Mouse (Mus musculus): Measurements from ENCODE around the gene Rragd. TPM values are rescaled to one million over a fixed set of nuclear protein-coding genes. Genes with fewer than 3 reads are reported as not detected.

Gene Rragd
- total and polyA plus RNA-seq, 2 experiments from 2014 or later = 30.6 to 45.3 TPM

DNA sequence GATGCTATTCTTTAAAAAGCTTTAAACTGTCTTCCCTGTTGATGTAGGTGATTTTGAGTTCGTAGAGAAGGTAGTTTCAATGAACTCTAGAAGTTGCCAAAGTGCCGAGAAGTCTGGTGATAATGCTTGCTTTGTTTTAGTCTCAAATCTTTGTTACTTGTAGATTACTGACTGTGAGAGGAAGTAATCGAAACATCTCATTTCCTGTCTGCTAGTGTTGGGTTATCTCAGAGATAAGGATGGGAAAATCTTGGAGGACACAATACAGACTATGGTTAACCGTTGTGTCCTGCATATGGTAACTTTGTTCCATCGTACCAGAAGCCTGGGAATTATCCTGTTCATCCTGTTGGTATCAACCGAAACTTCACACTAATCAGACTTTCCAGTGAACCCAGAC is 50.7 kb downstream of the Rragd start:
- no peak for ATAC-seq
- no peak for TF ChIP-seq CTCF (IDR thresholded peaks at IDR 0.05; ENCODE audit: low read depth)
- H3K4me2 ChIP-seq (ENCODE audit: low read depth) = no peak overlapping the region
- peaks cover 15% of the 10 kb centered on the region for H3K36me3 ChIP-seq (ENCODE audit: insufficient read depth)
- no peaks in the 10 kb centered on the region for H3K9me3 ChIP-seq (ENCODE audit: low read length)
- H3K27ac ChIP-seq (ENCODE audit: low read depth, low read length) = no peak overlapping the region
- H3K27me3 ChIP-seq (ENCODE audit: insufficient read depth, low read length) = no peaks in the 10 kb centered on the region
- H3K9ac ChIP-seq = no peak overlapping the region
- no peak overlapping the region for H3K4me3 ChIP-seq (ENCODE audit: low read depth, low read length)
- no peak for DNase-seq
- WGBS = 85% methylated on average over 6 of the region's 6 CpGs
- peaks cover 7% of the 10 kb centered on the region; the same call in 1 of the 2 replicates for H3K4me1 ChIP-seq (ENCODE audit: insufficient read depth)

DNA sequence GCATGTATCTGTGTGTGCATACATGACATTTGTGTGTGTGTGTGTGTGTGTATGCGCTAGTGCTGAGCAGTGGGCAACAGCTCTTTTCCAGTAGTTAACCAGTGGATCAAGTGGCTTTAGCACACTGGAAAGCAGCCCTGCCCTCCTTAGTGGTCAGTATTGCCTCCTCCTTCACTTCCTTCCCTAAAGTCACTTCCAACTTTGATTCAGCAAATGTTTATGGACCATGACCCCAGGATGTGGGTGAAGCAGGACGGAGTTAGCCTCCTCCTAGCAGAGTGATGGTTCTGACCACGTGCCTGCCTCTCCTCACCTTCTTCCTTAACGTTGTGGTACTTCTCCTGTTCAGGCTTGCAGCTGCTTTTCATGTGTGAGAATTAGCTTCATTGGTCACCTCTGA is 57.0 kb downstream of the Rragd start:
- no peaks in the 10 kb centered on the region for H3K27me3 ChIP-seq (ENCODE audit: insufficient read depth, low read length)
- DNase-seq = no peak
- no peak for TF ChIP-seq CTCF (IDR thresholded peaks at IDR 0.05; ENCODE audit: low read depth)
- H3K4me1 ChIP-seq (ENCODE audit: insufficient read depth) = no peaks in the 10 kb centered on the region
- H3K27ac ChIP-seq (ENCODE audit: low read depth, low read length) = no peak overlapping the region
- no peak overlapping the region for H3K4me2 ChIP-seq (ENCODE audit: low read depth)
- no peak overlapping the region for H3K9ac ChIP-seq
- no peak overlapping the region for H3K4me3 ChIP-seq (ENCODE audit: low read depth, low read length)
- 94% methylated on average over 4 of the region's 4 CpGs for WGBS
- no peak for ATAC-seq
- no peaks in the 10 kb centered on the region for H3K9me3 ChIP-seq (ENCODE audit: low read length)
- H3K36me3 ChIP-seq (ENCODE audit: insufficient read depth) = peaks cover 59% of the 10 kb centered on the region

DNA sequence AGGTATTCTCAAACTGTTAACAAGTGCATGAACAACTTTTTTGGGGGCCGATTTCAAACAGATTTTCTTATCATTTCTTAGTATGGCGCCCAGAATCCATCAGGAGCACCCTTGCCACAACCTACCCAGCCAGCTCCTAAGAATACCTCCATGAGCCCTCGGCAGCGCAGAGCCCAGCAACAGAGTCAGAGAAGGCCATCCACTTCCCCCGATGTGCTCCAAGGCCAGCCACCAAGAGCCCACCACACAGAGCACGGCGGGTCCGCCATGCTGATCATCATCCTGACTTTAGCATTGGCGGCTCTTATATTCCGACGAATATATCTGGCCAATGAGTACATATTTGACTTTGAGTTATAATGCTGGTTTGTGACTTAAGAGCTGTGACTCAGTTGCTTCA is 66.8 kb downstream of the Rragd start:
- DNase-seq (no peak), ATAC-seq (no peak)
- Histone ChIP-seq H3K9ac (no peak overlapping the region), H3K27ac (ENCODE audit: low read depth, low read length) (no peak overlapping the region), H3K4me2 (ENCODE audit: low read depth) (no peak overlapping the region), H3K4me3 (ENCODE audit: low read depth, low read length) (no peak overlapping the region), H3K27me3 (ENCODE audit: insufficient read depth, low read length) (no peaks in the 10 kb centered on the region), H3K4me1 (ENCODE audit: insufficient read depth) (no peaks in the 10 kb centered on the region), H3K36me3 (ENCODE audit: insufficient read depth) (peaks cover 49% of the 10 kb centered on the region), H3K9me3 (ENCODE audit: low read length) (no peaks in the 10 kb centered on the region)
- TF ChIP-seq CTCF (IDR thresholded peaks at IDR 0.05; ENCODE audit: low read depth) = no peak
- WGBS = 97% methylated on average over 11 of the region's 11 CpGs

DNA sequence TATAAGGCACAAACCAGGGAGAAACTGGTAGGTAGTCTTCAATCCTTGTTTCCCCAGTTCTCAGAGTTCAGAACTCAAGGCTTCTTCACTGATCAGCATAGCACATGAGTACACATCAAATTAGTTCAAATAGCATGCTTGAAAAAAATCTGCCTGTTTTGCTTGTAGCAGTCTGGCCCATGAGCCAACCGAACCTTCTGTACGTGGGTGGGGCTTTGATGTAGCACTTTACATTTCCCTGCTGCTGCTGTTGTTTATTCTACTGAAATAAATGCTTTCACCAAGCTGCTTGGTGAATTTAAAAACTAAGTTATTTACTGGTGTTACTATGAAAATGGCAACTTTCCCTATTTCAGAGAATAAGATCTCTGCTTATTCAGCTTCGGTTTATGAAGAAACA is 69.2 kb downstream of the Rragd start:
- no peak for ATAC-seq
- H3K36me3 ChIP-seq (ENCODE audit: insufficient read depth) = peaks cover 28% of the 10 kb centered on the region
- H3K4me1 ChIP-seq (ENCODE audit: insufficient read depth) = no peaks in the 10 kb centered on the region
- no peak for DNase-seq
- H3K27me3 ChIP-seq (ENCODE audit: insufficient read depth, low read length) = no peaks in the 10 kb centered on the region
- no peak overlapping the region for H3K4me2 ChIP-seq (ENCODE audit: low read depth)
- no peak for TF ChIP-seq CTCF (IDR thresholded peaks at IDR 0.05; ENCODE audit: low read depth)
- no peak overlapping the region for H3K9ac ChIP-seq
- no peaks in the 10 kb centered on the region for H3K9me3 ChIP-seq (ENCODE audit: low read length)
- WGBS = 84% methylated on average over 3 of the region's 3 CpGs
- no peak overlapping the region for H3K4me3 ChIP-seq (ENCODE audit: low read depth, low read length)
- no peak overlapping the region for H3K27ac ChIP-seq (ENCODE audit: low read depth, low read length)

DNA sequence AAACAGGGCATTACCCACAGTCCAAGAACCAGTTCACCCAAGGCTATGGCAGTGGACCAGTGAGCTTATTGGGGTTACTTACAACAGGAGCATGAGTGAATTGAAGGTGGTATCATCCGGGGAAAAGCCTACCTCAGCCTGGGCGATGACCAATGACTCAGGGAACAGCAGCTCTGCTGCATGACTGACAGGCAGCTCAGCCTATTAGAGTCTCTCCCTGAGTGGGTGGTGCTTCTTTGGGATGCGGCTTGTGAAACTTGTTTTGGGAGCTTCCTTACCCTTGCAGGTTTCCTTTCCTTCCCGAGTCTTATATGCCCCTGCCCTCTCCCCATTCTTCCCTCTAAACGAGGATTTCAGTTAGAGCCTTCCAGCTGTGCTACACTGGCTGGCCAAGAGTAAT is 69.8 kb downstream of the Rragd start:
- Histone ChIP-seq H3K9me3 (ENCODE audit: low read length) (no peaks in the 10 kb centered on the region), H3K9ac (no peak overlapping the region), H3K27me3 (ENCODE audit: insufficient read depth, low read length) (no peaks in the 10 kb centered on the region), H3K4me1 (ENCODE audit: insufficient read depth) (no peaks in the 10 kb centered on the region), H3K4me2 (ENCODE audit: low read depth) (no peak overlapping the region), H3K36me3 (ENCODE audit: insufficient read depth) (peaks cover 28% of the 10 kb centered on the region), H3K27ac (ENCODE audit: low read depth, low read length) (no peak overlapping the region), H3K4me3 (ENCODE audit: low read depth, low read length) (no peak overlapping the region)
- WGBS = 87% methylated on average over 5 of the region's 5 CpGs
- DNase-seq (peak; percentile 43), ATAC-seq (peak; percentile 42)
- no peak for TF ChIP-seq CTCF (IDR thresholded peaks at IDR 0.05; ENCODE audit: low read depth)

DNA sequence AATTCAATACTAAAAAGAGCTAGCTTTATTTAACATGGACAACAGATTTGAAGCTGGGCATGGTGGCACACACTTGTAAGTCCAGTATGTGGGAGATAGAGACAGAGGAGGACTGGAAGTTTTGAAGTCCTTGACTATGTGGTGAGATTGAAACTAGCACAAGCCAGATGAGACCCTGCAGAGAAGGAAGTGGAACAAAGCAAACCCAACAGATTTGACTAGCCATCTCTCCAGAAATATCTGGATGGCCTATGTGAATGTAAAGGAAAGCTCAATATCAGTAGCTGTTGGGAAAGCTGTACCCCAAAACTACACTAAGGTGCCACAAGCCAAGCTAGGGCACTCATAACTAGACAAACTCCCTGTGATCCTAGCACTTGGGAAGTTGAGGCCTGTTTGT is 71.6 kb downstream of the Rragd start:
- Histone ChIP-seq H3K9ac (no peak overlapping the region), H3K27me3 (ENCODE audit: insufficient read depth, low read length) (no peaks in the 10 kb centered on the region), H3K4me2 (ENCODE audit: low read depth) (no peak overlapping the region), H3K4me3 (ENCODE audit: low read depth, low read length) (no peak overlapping the region), H3K36me3 (ENCODE audit: insufficient read depth) (peaks cover 14% of the 10 kb centered on the region; the same call in 1 of the 2 replicates), H3K9me3 (ENCODE audit: low read length) (no peaks in the 10 kb centered on the region), H3K27ac (ENCODE audit: low read depth, low read length) (no peak overlapping the region), H3K4me1 (ENCODE audit: insufficient read depth) (no peaks in the 10 kb centered on the region)
- no peak for TF ChIP-seq CTCF (IDR thresholded peaks at IDR 0.05; ENCODE audit: low read depth)
- DNase-seq (no peak), ATAC-seq (no peak)

DNA sequence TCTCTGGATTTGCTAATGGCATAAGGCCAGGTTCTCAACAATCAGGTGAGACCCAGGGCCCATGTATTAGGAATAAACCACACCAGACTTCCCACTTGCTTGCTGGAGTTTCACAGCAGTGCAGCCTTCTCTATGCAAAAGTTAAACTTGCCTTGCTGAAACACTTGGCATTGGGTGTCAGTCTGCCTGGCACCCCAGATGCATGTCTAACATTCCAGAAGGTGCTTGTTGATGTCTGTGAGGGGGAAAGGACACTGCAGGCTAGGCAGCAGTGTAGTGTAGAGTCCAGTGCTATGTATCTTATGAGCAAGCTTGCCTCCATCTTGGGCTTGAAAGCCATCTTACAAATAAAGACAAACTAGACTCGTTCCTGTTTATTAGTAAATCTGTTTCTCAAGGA is 73.5 kb downstream of the Rragd start:
- TF ChIP-seq CTCF (IDR thresholded peaks at IDR 0.05; ENCODE audit: low read depth) = no peak

More for the DNA sequence above, 73.5 kb downstream of the Rragd start:
- ATAC-seq (no peak), DNase-seq (no peak)
- Histone ChIP-seq H3K27ac (ENCODE audit: low read depth, low read length) (no peak overlapping the region), H3K9me3 (ENCODE audit: low read length) (no peaks in the 10 kb centered on the region), H3K27me3 (ENCODE audit: insufficient read depth, low read length) (no peaks in the 10 kb centered on the region), H3K4me3 (ENCODE audit: low read depth, low read length) (no peak overlapping the region), H3K4me1 (ENCODE audit: insufficient read depth) (no peaks in the 10 kb centered on the region), H3K4me2 (ENCODE audit: low read depth) (no peak overlapping the region), H3K36me3 (ENCODE audit: insufficient read depth) (peaks cover 14% of the 10 kb centered on the region; the same call in 1 of the 2 replicates), H3K9ac (no peak overlapping the region)
- 86% methylated on average over 1 of the region's 1 CpGs for WGBS
